Mouse (Mus musculus): Measurements from ENCODE around the gene Slamf1. TPM values are rescaled to one million over a fixed set of nuclear protein-coding genes. Genes with fewer than 3 reads are reported as not detected.
A peak's percentile ranks its signal among the peaks of the same experiment; 100 is the strongest.

The Slamf1 gene
- polyA plus RNA-seq, 1 experiment, result 4.5 TPM

DNA sequence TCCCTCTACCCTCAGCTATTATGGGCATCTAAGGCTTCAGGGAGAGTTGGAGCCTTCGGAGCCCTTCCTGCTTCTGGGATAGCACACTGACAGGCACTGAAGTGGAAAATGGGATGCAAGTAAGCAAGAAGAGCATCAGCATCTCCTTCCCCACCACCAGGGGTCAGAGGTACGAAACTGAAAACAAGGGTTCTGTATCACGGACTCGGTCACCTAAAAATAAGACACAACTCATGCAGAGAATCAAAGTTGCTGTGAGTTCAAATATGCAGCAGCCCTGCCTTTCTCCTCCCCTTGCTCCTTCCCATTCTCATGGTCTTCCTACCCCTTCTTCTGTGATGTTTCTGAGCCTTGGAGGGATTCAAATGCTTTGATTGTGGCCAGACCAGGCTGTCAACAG, 58.5 kb downstream of the Slamf1 start:
- H3K27me3 ChIP-seq (ENCODE audit: control insufficient read depth, insufficient read depth, low read length), result no peaks in the 10 kb centered on the region
- 35% methylated on average over 4 of the region's 4 CpGs for WGBS
- TF ChIP-seq CTCF (IDR thresholded peaks at IDR 0.05; ENCODE audit: extremely low read depth, insufficient read depth, insufficient read length, insufficient replicate concordance), result no peak
- no peak for TF ChIP-seq POLR2A (IDR thresholded peaks at IDR 0.05; ENCODE audit: low read depth, low read length)
- peaks cover 7% of the 10 kb centered on the region for H3K4me1 ChIP-seq (ENCODE audit: control insufficient read depth, insufficient read depth, insufficient read length)
- H3K4me3 ChIP-seq (ENCODE audit: extremely low read depth, insufficient read depth, insufficient read length), result no peak overlapping the region
- no peak for DNase-seq (ENCODE audit: low read depth in 1 of 2, low spot score in 2 of 2)
- no peaks in the 10 kb centered on the region for H3K36me3 ChIP-seq (ENCODE audit: control insufficient read depth, insufficient read depth, low read length)
- 0 out of 2 replicates have a peak overlapping the region, but pooled peaks have one; percentile 1 for H3K27ac ChIP-seq (ENCODE audit: insufficient read depth, low read length)

GRCm38 (mm10) chr1:171826164-171826563, 59.2 kb downstream of the Slamf1 start:
- H3K4me1 ChIP-seq (ENCODE audit: control insufficient read depth, insufficient read depth, insufficient read length), result peaks cover 7% of the 10 kb centered on the region

GRCm38 (mm10) chr1:171827674-171828073, 60.7 kb downstream of the Slamf1 start:
- H3K36me3 ChIP-seq (ENCODE audit: control insufficient read depth, insufficient read depth, low read length), result no peaks in the 10 kb centered on the region
- no peak overlapping the region for H3K27ac ChIP-seq (ENCODE audit: insufficient read depth, low read length)
- no peak for TF ChIP-seq POLR2A (IDR thresholded peaks at IDR 0.05; ENCODE audit: low read depth, low read length)
- peak; percentile 26; the same call in 1 of the 2 replicates for TF ChIP-seq CTCF (IDR thresholded peaks at IDR 0.05; ENCODE audit: extremely low read depth, insufficient read depth, insufficient read length, insufficient replicate concordance)
- no peaks in the 10 kb centered on the region for H3K27me3 ChIP-seq (ENCODE audit: control insufficient read depth, insufficient read depth, low read length)
- peaks cover 7% of the 10 kb centered on the region for H3K4me1 ChIP-seq (ENCODE audit: control insufficient read depth, insufficient read depth, insufficient read length)
- no peak overlapping the region for H3K4me3 ChIP-seq (ENCODE audit: extremely low read depth, insufficient read depth, insufficient read length)
- peak in 1 of 2 experiments; percentile 63 for DNase-seq (ENCODE audit: low read depth in 1 of 2, low spot score in 2 of 2)

More at GRCm38 (mm10) chr1:171826164-171826563, 59.2 kb downstream of the Slamf1 start:
- Histone ChIP-seq H3K4me3 (ENCODE audit: extremely low read depth, insufficient read depth, insufficient read length) (no peak overlapping the region), H3K36me3 (ENCODE audit: control insufficient read depth, insufficient read depth, low read length) (no peaks in the 10 kb centered on the region), H3K27ac (ENCODE audit: insufficient read depth, low read length) (no peak overlapping the region), H3K27me3 (ENCODE audit: control insufficient read depth, insufficient read depth, low read length) (no peaks in the 10 kb centered on the region)
- DNase-seq (ENCODE audit: low read depth in 1 of 2, low spot score in 2 of 2), result peak in 1 of 2 experiments; percentile 42
- TF ChIP-seq POLR2A (IDR thresholded peaks at IDR 0.05; ENCODE audit: low read depth, low read length) (no peak), CTCF (IDR thresholded peaks at IDR 0.05; ENCODE audit: extremely low read depth, insufficient read depth, insufficient read length, insufficient replicate concordance) (peak; percentile 29; the same call in 1 of the 2 replicates)

GRCm38 (mm10) chr1:171839488-171839887, 72.6 kb downstream of the Slamf1 start, which contains the start of gene Cd84:
Gene Cd84, plus strand, starts transcription at chr1:171839697.
- H3K4me3 ChIP-seq (ENCODE audit: extremely low read depth, insufficient read depth, insufficient read length), result peak within 1 kb of the TSS; percentile 60
- no peak for TF ChIP-seq POLR2A (IDR thresholded peaks at IDR 0.05; ENCODE audit: low read depth, low read length)
- TF ChIP-seq CTCF (IDR thresholded peaks at IDR 0.05; ENCODE audit: extremely low read depth, insufficient read depth, insufficient read length, insufficient replicate concordance), result no peak
- WGBS, result 60% methylated on average over 3 of the region's 3 CpGs

GRCm38 (mm10) chr1:171840450-171841023, 73.6 kb downstream of the Slamf1 start:
- peaks cover 17% of the 10 kb centered on the region for H3K4me1 ChIP-seq (ENCODE audit: control insufficient read depth, insufficient read depth, insufficient read length)
- no peak for TF ChIP-seq CTCF (IDR thresholded peaks at IDR 0.05; ENCODE audit: extremely low read depth, insufficient read depth, insufficient read length, insufficient replicate concordance)
- peak; percentile 11; the same call in 1 of the 2 replicates for TF ChIP-seq POLR2A (IDR thresholded peaks at IDR 0.05; ENCODE audit: low read depth, low read length)
- 5% methylated on average over 4 of the region's 4 CpGs for WGBS
- no peaks in the 10 kb centered on the region for H3K27me3 ChIP-seq (ENCODE audit: control insufficient read depth, insufficient read depth, low read length)
- peak overlapping the region; percentile 76 for H3K27ac ChIP-seq (ENCODE audit: insufficient read depth, low read length)
- DNase-seq (ENCODE audit: low read depth in 1 of 2, low spot score in 2 of 2), result peak in 1 of 2 experiments; percentile 62
- peak overlapping the region; percentile 60 for H3K4me3 ChIP-seq (ENCODE audit: extremely low read depth, insufficient read depth, insufficient read length)
- no peaks in the 10 kb centered on the region; the same call in 1 of the 2 replicates for H3K36me3 ChIP-seq (ENCODE audit: control insufficient read depth, insufficient read depth, low read length)

More at GRCm38 (mm10) chr1:171839488-171839887, 72.6 kb downstream of the Slamf1 start, which contains the start of gene Cd84:
- Histone ChIP-seq H3K27ac (ENCODE audit: insufficient read depth, low read length) (peak within 1 kb of the TSS; percentile 76), H3K27me3 (ENCODE audit: control insufficient read depth, insufficient read depth, low read length) (no peaks in the 10 kb centered on the region), H3K4me1 (ENCODE audit: control insufficient read depth, insufficient read depth, insufficient read length) (peaks cover 10% of the 10 kb centered on the region), H3K36me3 (ENCODE audit: control insufficient read depth, insufficient read depth, low read length) (no peaks in the 10 kb centered on the region; the same call in 1 of the 2 replicates)
- DNase-seq (ENCODE audit: low read depth in 1 of 2, low spot score in 2 of 2), result no peak

DNA sequence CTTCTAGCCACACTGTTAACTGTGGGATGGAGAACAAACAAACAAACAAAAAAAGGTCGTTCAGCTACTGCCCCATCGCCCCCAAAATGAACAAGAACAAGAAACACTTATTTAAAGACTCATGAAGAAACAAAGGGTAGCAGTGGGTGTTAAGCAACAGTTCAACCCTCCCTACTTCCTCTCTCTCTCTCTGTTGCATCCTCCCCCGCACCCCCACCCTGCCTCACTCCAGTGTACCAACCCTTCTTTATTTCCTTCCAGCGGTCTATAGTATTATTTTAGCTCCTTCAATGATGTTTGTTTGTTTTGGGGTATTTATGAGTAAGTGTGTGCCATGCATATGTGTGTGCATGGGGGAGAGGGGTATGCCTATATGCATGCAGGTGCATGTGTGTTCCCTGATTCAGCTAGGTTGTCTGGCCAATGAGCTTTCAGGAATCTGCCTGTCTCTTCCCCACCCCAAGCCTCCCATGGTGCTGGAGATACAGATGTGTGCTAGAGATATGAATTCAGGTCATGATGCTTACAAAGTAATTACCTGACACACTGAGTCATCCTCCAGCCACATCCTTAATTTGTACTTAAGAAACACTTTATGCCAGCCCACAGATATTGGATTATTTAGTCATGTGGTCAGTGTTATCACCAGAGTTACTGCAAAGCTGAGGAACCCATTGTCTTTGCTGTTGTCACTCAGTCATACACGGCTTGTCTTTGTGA, 78.3 kb downstream of the Slamf1 start:
- H3K27ac ChIP-seq (ENCODE audit: insufficient read depth, low read length), result peak overlapping the region; percentile 83
- WGBS, result 16% methylated on average over 5 of the region's 5 CpGs
- TF ChIP-seq CTCF (IDR thresholded peaks at IDR 0.05; ENCODE audit: extremely low read depth, insufficient read depth, insufficient read length, insufficient replicate concordance) (no peak), POLR2A (IDR thresholded peaks at IDR 0.05; ENCODE audit: low read depth, low read length) (no peak)
- peak overlapping the region; percentile 24; the same call in 1 of the 2 replicates for H3K4me3 ChIP-seq (ENCODE audit: extremely low read depth, insufficient read depth, insufficient read length)
- H3K27me3 ChIP-seq (ENCODE audit: control insufficient read depth, insufficient read depth, low read length), result no peaks in the 10 kb centered on the region
- peaks cover 22% of the 10 kb centered on the region for H3K4me1 ChIP-seq (ENCODE audit: control insufficient read depth, insufficient read depth, insufficient read length)
- no peaks in the 10 kb centered on the region; the same call in 1 of the 2 replicates for H3K36me3 ChIP-seq (ENCODE audit: control insufficient read depth, insufficient read depth, low read length)
- peak in 1 of 2 experiments; percentile 72 for DNase-seq (ENCODE audit: low read depth in 1 of 2, low spot score in 2 of 2)

All from spleen, adult 2 months (tissue).